ENCODE assay signal across 8 mouse cellular contexts in the genomic region with DNA sequence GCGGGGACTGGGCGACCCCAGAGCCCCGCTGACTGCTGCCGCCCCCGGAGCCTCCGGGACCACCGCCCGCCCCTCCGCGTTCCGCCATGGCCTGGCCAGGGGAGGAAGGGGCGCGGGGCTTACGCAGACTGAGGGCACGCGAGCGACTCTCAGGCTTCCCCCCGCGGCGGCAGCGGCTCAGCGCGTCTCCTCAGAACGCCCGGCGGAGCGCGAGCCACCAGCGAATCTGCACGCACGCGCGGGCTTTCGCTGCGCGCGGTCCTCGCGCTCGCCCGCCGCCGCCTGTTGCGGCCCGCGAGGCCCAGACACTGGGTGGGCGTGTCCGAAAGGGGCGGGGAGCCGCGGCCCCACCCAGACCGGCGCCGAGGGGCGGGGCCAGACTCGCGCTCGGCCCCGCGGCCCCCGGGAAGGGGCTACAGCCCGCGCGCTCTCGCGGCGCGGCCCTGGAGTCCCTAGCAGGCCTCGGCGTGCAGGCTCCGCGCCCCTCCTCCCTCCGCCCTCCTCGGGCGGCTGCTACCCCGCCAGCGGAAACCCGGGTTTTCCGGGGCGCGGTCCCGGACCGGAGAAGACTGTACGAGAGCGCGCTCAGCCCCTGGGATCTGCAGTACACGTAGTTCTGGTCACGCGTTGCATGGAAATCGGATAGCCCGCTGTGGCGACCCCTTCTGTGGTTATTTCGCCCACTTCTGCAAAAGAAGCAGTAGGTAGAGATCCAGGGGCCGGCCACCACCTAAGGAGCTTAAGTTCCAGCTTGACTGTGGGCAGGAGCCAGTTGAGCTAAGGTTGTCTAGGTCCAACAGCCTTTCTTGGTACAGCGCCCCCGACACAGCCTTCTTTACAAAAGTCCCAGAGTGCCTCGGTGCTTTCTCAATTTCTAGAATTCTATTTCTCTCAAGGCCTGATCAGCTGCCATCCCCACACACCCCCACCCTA. TPM values are rescaled to one million over a fixed set of nuclear protein-coding genes. Genes with fewer than 3 reads are reported as not detected.
DNase-seq lines count a peak whose midpoint lies in the region; ATAC-seq lines count a peak whose summit lies in the region.

A gene (minus strand): TSS at position 319 of the 933 bp plus-strand sequence.

- peak within 1 kb of the TSS; percentile 90 for H3K9ac ChIP-seq in hindbrain, embryonic 11.5 days (ENCODE audit: low read depth, low read length)

- H3K4me2 ChIP-seq in hindbrain, embryonic 11.5 days (replicated peaks; ENCODE audit: low read depth, low read length), result peak within 1 kb of the TSS; percentile 95

- H3K9me3 ChIP-seq in hindbrain, embryonic 11.5 days (ENCODE audit: control insufficient read depth, low read length), result no peaks in the 10 kb centered on the region

- H3K4me1 ChIP-seq in hindbrain, embryonic 11.5 days (replicated peaks; ENCODE audit: control insufficient read depth, insufficient read depth, low read length), result peaks cover 12% of the 10 kb centered on the region

- H3K4me3 ChIP-seq in hindbrain, embryonic 11.5 days (ENCODE audit: low read depth, low read length), result peak within 1 kb of the TSS; percentile 89

- no peaks in the 10 kb centered on the region for H3K27me3 ChIP-seq in hindbrain, embryonic 11.5 days (ENCODE audit: control insufficient read depth, insufficient read depth, low read length)

- H3K27ac ChIP-seq in hindbrain, embryonic 11.5 days (ENCODE audit: low read depth, low read length), result peak within 1 kb of the TSS; percentile 82

- WGBS in hindbrain, embryonic 11.5 days, result under 1% methylated on average over 82 of the region's 97 CpGs

- H3K36me3 ChIP-seq in hindbrain, embryonic 11.5 days (ENCODE audit: control insufficient read depth, insufficient read depth, low read length), result 0 out of 2 replicates have a peak, but pooled peaks cover 7% of the 10 kb centered on the region

- peak; percentile 89 for ATAC-seq in hindbrain, embryonic 11.5 days (ENCODE audit: low FRiP score)

- peak; percentile 59 for DNase-seq in MEL-GATA-1-ER (ENCODE audit: extremely low read depth, low read depth)
- peak; percentile 78 for DNase-seq in cerebellum, adult 9-10 months
- peak; percentile 70 to 82 for DNase-seq in frontal cortex, adult 2 months (ENCODE audit: extremely low spot score in 1 of 2, low spot score in 1 of 2)
- DNase-seq in hindbrain, embryonic 11.5 days (ENCODE audit: low spot score), result peak; percentile 95
- peak; percentile 80 to 90 for DNase-seq in layer of hippocampus, postnatal 10 days (ENCODE audit: low spot score in 2 of 2)
- DNase-seq in lung, postnatal 10 days, result peak; percentile 95
- DNase-seq in ovary, postnatal 36 days (ENCODE audit: low spot score), result peak; percentile 93
- DNase-seq in thymus, postnatal 25 days, result peak; percentile 96

RNA-seq across cellular contexts. Expression of the gene that starts here (rescaled TPM):
- 43.3 and 47.3 TPM in 2 replicates for polyA plus RNA-seq in frontal cortex, adult 2 months (2012; rRNA removed)
- polyA plus RNA-seq in hindbrain, embryonic 11.5 days (2014; fragmentation: Nextera tagmentation; extraction: Ambion mirVana), result 23.2 and 23.4 TPM in 2 replicates
- 10 to 100 TPM; 71.2 to 73.5 TPM for total RNA-seq in layer of hippocampus, postnatal 10 days (2021)

Comparison
In these comparisons a context has a peak if more than half of its experiments do, and no peak if none do; other contexts are left out.
1. Peak in every context shown above with its lines: DNase-seq, ATAC-seq, H3K4me3 ChIP-seq and H3K27ac ChIP-seq.